Mouse (Mus musculus): ENCODE data around the gene Immp2l. TPM values are rescaled to one million over a fixed set of nuclear protein-coding genes. Genes with fewer than 3 reads are reported as not detected.

Immp2l gene
- total and polyA plus RNA-seq, 3 experiments: 0.50 to 31.4 (median 7.9) TPM

- H3K4me3 ChIP-seq (ENCODE audit: low read depth, low read length): no peak overlapping the region
- no peak for TF ChIP-seq GATA1 (IDR thresholded peaks at IDR 0.05; ENCODE audit: borderline replicate concordance, low read length)
- no peak for TF ChIP-seq GATA2 (IDR thresholded peaks at IDR 0.05; ENCODE audit: borderline replicate concordance, low read depth, low read length)
- TF ChIP-seq TAL1 (conservative IDR thresholded peaks at IDR 0.05; ENCODE audit: low read depth, low read length): no peak
- no peak for TF ChIP-seq POLR2AphosphoS5 (IDR thresholded peaks at IDR 0.05; ENCODE audit: insufficient replicate concordance, low read depth, low read length)
- TF ChIP-seq CTCF (IDR thresholded peaks at IDR 0.05; ENCODE audit: low read depth, low read length): no peak
- no peak for DNase-seq (ENCODE audit: low spot score)
- no peaks in the 10 kb centered on the region for H3K4me1 ChIP-seq (ENCODE audit: insufficient read depth, low read depth, low read length)
- no peaks in the 10 kb centered on the region for H3K36me3 ChIP-seq (replicated peaks)
- no peaks in the 10 kb centered on the region for H3K9me3 ChIP-seq (replicated peaks)
- no peaks in the 10 kb centered on the region for H3K27me3 ChIP-seq (ENCODE audit: insufficient read depth, low read length)
- no peak for ATAC-seq (ENCODE audit: extremely low read depth, insufficient number of reproducible peaks, low FRiP score, poor library complexity, severe bottlenecking)
Measured at GRCm38 (mm10) chr12:41724585-41724984, 700.7 kb downstream of the Immp2l start.

DNA sequence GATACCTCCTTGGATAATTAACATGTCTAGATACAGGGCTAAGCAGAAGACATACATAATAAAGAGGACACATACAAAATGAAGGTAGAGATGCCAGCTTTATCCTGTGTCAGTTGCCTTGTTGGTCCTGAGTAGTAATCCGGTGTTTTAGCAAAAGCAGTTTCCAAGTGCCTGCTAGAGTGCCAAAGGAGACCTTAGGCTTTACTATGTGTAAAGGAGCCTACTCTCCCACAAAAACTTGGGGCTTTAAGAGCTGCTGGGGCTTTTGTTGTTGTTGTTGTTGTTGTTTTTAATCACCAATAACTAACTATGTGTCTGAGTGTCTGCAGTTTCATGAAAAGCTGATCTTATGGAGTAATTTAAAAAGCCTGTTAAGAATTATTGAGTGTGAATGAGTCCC, 702.8 kb downstream of the Immp2l start:
- DNase-seq (ENCODE audit: low spot score): no peak
- Histone ChIP-seq H3K4me1 (ENCODE audit: insufficient read depth, low read depth, low read length) (no peaks in the 10 kb centered on the region), H3K4me3 (ENCODE audit: low read depth, low read length) (no peak overlapping the region), H3K36me3 (replicated peaks) (no peaks in the 10 kb centered on the region), H3K27me3 (ENCODE audit: insufficient read depth, low read length) (no peaks in the 10 kb centered on the region), H3K9me3 (replicated peaks) (no peaks in the 10 kb centered on the region)
- TF ChIP-seq GATA1 (IDR thresholded peaks at IDR 0.05; ENCODE audit: borderline replicate concordance, low read length) (no peak), GATA2 (IDR thresholded peaks at IDR 0.05; ENCODE audit: borderline replicate concordance, low read depth, low read length) (no peak), CTCF (IDR thresholded peaks at IDR 0.05; ENCODE audit: low read depth, low read length) (no peak), TAL1 (conservative IDR thresholded peaks at IDR 0.05; ENCODE audit: low read depth, low read length) (no peak), POLR2AphosphoS5 (IDR thresholded peaks at IDR 0.05; ENCODE audit: insufficient replicate concordance, low read depth, low read length) (no peak)
- ATAC-seq (ENCODE audit: extremely low read depth, insufficient number of reproducible peaks, low FRiP score, poor library complexity, severe bottlenecking): no peak

GRCm38 (mm10) chr12:41727221-41727620, 703.3 kb downstream of the Immp2l start:
- TF ChIP-seq GATA1 (IDR thresholded peaks at IDR 0.05; ENCODE audit: borderline replicate concordance, low read length) (no peak), CTCF (IDR thresholded peaks at IDR 0.05; ENCODE audit: low read depth, low read length) (no peak)
- Histone ChIP-seq H3K36me3 (replicated peaks) (no peaks in the 10 kb centered on the region), H3K4me3 (ENCODE audit: low read depth, low read length) (no peak overlapping the region), H3K4me1 (ENCODE audit: insufficient read depth, low read depth, low read length) (no peaks in the 10 kb centered on the region), H3K27me3 (ENCODE audit: insufficient read depth, low read length) (no peaks in the 10 kb centered on the region), H3K9me3 (replicated peaks) (no peaks in the 10 kb centered on the region)
- ATAC-seq (ENCODE audit: extremely low read depth, insufficient number of reproducible peaks, low FRiP score, poor library complexity, severe bottlenecking) (no peak), DNase-seq (ENCODE audit: low spot score) (no peak)

GRCm38 (mm10) chr12:41727764-41728338, 704.0 kb downstream of the Immp2l start:
- TF ChIP-seq TAL1 (conservative IDR thresholded peaks at IDR 0.05; ENCODE audit: low read depth, low read length) (no peak), GATA2 (IDR thresholded peaks at IDR 0.05; ENCODE audit: borderline replicate concordance, low read depth, low read length) (no peak), GATA1 (IDR thresholded peaks at IDR 0.05; ENCODE audit: borderline replicate concordance, low read length) (no peak), CTCF (IDR thresholded peaks at IDR 0.05; ENCODE audit: low read depth, low read length) (no peak), POLR2AphosphoS5 (IDR thresholded peaks at IDR 0.05; ENCODE audit: insufficient replicate concordance, low read depth, low read length) (no peak)
- H3K4me1 ChIP-seq (ENCODE audit: insufficient read depth, low read depth, low read length): no peaks in the 10 kb centered on the region
- ATAC-seq (ENCODE audit: extremely low read depth, insufficient number of reproducible peaks, low FRiP score, poor library complexity, severe bottlenecking) (no peak), DNase-seq (ENCODE audit: low spot score) (no peak)
- no peaks in the 10 kb centered on the region for H3K9me3 ChIP-seq (replicated peaks)
- no peak overlapping the region for H3K4me3 ChIP-seq (ENCODE audit: low read depth, low read length)
- H3K36me3 ChIP-seq (replicated peaks): no peaks in the 10 kb centered on the region
- no peaks in the 10 kb centered on the region for H3K27me3 ChIP-seq (ENCODE audit: insufficient read depth, low read length)

GRCm38 (mm10) chr12:41728467-41728866, 704.6 kb downstream of the Immp2l start:
- no peaks in the 10 kb centered on the region for H3K9me3 ChIP-seq (replicated peaks)
- H3K4me1 ChIP-seq (ENCODE audit: insufficient read depth, low read depth, low read length): no peaks in the 10 kb centered on the region
- no peak overlapping the region for H3K4me3 ChIP-seq (ENCODE audit: low read depth, low read length)
- ATAC-seq (ENCODE audit: extremely low read depth, insufficient number of reproducible peaks, low FRiP score, poor library complexity, severe bottlenecking): no peak
- TF ChIP-seq GATA2 (IDR thresholded peaks at IDR 0.05; ENCODE audit: borderline replicate concordance, low read depth, low read length): no peak
- TF ChIP-seq TAL1 (conservative IDR thresholded peaks at IDR 0.05; ENCODE audit: low read depth, low read length): no peak
- no peak for TF ChIP-seq POLR2AphosphoS5 (IDR thresholded peaks at IDR 0.05; ENCODE audit: insufficient replicate concordance, low read depth, low read length)
- TF ChIP-seq GATA1 (IDR thresholded peaks at IDR 0.05; ENCODE audit: borderline replicate concordance, low read length): no peak
- no peak for TF ChIP-seq CTCF (IDR thresholded peaks at IDR 0.05; ENCODE audit: low read depth, low read length)
- DNase-seq (ENCODE audit: low spot score): no peak
- no peaks in the 10 kb centered on the region for H3K27me3 ChIP-seq (ENCODE audit: insufficient read depth, low read length)
- no peaks in the 10 kb centered on the region for H3K36me3 ChIP-seq (replicated peaks)

GRCm38 (mm10) chr12:41729780-41730179, 705.9 kb downstream of the Immp2l start:
- no peak for TF ChIP-seq GATA1 (IDR thresholded peaks at IDR 0.05; ENCODE audit: borderline replicate concordance, low read length)
- DNase-seq (ENCODE audit: low spot score): no peak
- ATAC-seq (ENCODE audit: extremely low read depth, insufficient number of reproducible peaks, low FRiP score, poor library complexity, severe bottlenecking): no peak

DNA sequence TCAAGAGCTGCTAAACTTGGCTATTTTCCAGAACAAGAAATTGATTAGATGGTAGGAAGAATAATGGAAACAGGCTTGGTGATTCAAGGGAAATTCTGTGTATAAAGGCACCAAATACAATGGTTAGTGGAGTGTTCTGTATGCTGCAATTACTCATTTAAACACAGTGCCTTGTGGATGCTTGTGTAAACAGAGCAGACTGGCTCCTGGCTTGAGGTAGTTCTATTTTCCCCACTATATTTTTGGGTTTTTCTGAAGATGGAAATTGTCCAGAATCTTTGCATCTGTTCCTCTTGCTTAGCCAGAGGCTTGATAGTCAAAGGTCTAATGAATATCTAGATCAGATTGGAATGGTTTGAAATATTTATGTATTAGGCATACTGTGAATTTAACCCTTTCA, 709.3 kb downstream of the Immp2l start:
- H3K4me3 ChIP-seq (ENCODE audit: low read depth, low read length): no peak overlapping the region
- DNase-seq (ENCODE audit: low spot score): no peak
- H3K27me3 ChIP-seq (ENCODE audit: insufficient read depth, low read length): no peaks in the 10 kb centered on the region
- no peak for TF ChIP-seq GATA2 (IDR thresholded peaks at IDR 0.05; ENCODE audit: borderline replicate concordance, low read depth, low read length)
- TF ChIP-seq CTCF (IDR thresholded peaks at IDR 0.05; ENCODE audit: low read depth, low read length): no peak
- TF ChIP-seq GATA1 (IDR thresholded peaks at IDR 0.05; ENCODE audit: borderline replicate concordance, low read length): no peak
- no peak for TF ChIP-seq TAL1 (conservative IDR thresholded peaks at IDR 0.05; ENCODE audit: low read depth, low read length)
- TF ChIP-seq POLR2AphosphoS5 (IDR thresholded peaks at IDR 0.05; ENCODE audit: insufficient replicate concordance, low read depth, low read length): no peak
- no peak for ATAC-seq (ENCODE audit: extremely low read depth, insufficient number of reproducible peaks, low FRiP score, poor library complexity, severe bottlenecking)
- no peaks in the 10 kb centered on the region for H3K9me3 ChIP-seq (replicated peaks)
- H3K36me3 ChIP-seq (replicated peaks): no peaks in the 10 kb centered on the region
- no peaks in the 10 kb centered on the region for H3K4me1 ChIP-seq (ENCODE audit: insufficient read depth, low read depth, low read length)

More at GRCm38 (mm10) chr12:41729780-41730179, 705.9 kb downstream of the Immp2l start:
- no peaks in the 10 kb centered on the region for H3K27me3 ChIP-seq (ENCODE audit: insufficient read depth, low read length)
- H3K4me3 ChIP-seq (ENCODE audit: low read depth, low read length): no peak overlapping the region
- H3K4me1 ChIP-seq (ENCODE audit: insufficient read depth, low read depth, low read length): no peaks in the 10 kb centered on the region
- H3K9me3 ChIP-seq (replicated peaks): no peaks in the 10 kb centered on the region
- H3K36me3 ChIP-seq (replicated peaks): no peaks in the 10 kb centered on the region
